Mouse (Mus musculus): ENCODE measurements around the gene Gata3. TPM values are rescaled to one million over a fixed set of nuclear protein-coding genes. Genes with fewer than 3 reads are reported as not detected.

Gata3 gene
- total and polyA plus RNA-seq, 3 experiments: 1.9 to 17.8 (median 13.5) TPM

DNA sequence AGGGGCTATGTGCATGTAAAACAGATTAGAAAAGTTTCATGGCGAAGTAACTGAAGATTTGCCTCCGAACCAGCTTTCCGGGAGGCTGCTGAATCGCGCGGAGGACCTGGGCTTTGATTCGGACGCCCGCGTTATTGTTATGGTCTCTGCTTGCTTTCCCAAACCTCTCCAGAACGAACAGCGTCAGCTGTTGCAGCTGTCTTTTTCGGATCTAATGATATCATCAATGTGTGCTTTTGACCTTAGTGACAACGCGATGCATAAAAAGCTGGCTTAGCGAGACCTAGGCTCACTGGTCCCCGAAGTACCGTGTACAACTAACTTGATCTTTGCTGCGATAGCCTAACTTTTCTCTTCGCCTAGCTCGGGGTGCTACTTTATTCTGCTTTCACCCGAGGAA lies 10.7 kb downstream of the Gata3 start:
- Histone ChIP-seq H3K4me3 (ENCODE audit: low read depth, low read length) (peak overlapping the region; percentile 72), H3K27me3 (ENCODE audit: insufficient read depth, low read length) (peaks cover 48% of the 10 kb centered on the region), H3K9me3 (replicated peaks) (peaks cover 9% of the 10 kb centered on the region), H3K36me3 (replicated peaks) (peaks cover 50% of the 10 kb centered on the region), H3K4me1 (ENCODE audit: insufficient read depth, low read depth, low read length) (peaks cover 50% of the 10 kb centered on the region)
- ATAC-seq (ENCODE audit: extremely low read depth, insufficient number of reproducible peaks, low FRiP score, poor library complexity, severe bottlenecking): peak; percentile 26
- TF ChIP-seq GATA2 (IDR thresholded peaks at IDR 0.05; ENCODE audit: borderline replicate concordance, low read depth, low read length): no peak
- TF ChIP-seq GATA1 (IDR thresholded peaks at IDR 0.05; ENCODE audit: borderline replicate concordance, low read length): no peak
- no peak for TF ChIP-seq POLR2AphosphoS5 (IDR thresholded peaks at IDR 0.05; ENCODE audit: insufficient replicate concordance, low read depth, low read length)
- no peak for TF ChIP-seq CTCF (IDR thresholded peaks at IDR 0.05; ENCODE audit: low read depth, low read length)
- TF ChIP-seq TAL1 (conservative IDR thresholded peaks at IDR 0.05; ENCODE audit: low read depth, low read length): no peak
- peak; percentile 28 for DNase-seq (ENCODE audit: low spot score)

DNA sequence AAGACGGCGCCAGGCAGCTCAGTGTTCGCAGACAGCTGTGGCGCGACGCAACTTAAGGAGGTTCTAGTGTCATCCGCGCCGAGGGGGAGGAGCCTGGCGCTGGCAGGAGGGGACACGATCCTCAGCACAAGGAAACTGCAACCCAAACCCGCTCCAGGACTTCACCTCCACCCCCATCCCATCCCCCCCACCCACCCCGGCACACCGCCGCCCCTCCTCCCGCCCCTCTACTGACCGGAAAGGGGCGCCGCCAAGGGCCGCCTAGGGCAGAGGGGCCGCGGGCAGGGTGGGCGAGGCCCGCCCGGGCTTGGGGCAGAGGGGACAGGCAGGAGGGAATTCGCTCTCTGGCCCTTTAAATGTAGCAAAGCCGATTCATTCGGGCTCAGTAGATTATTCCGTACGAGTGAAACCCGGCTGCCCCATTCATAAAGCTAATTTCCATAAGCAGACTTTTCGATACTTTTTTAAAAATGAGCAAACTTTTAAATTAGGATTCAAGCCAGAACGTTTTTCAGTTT lies 11.2 kb downstream of the Gata3 start:
- H3K27me3 ChIP-seq (ENCODE audit: insufficient read depth, low read length): peaks cover 44% of the 10 kb centered on the region
- no peak for ATAC-seq (ENCODE audit: extremely low read depth, insufficient number of reproducible peaks, low FRiP score, poor library complexity, severe bottlenecking)
- H3K4me1 ChIP-seq (ENCODE audit: insufficient read depth, low read depth, low read length): peaks cover 51% of the 10 kb centered on the region
- peak overlapping the region; percentile 72 for H3K4me3 ChIP-seq (ENCODE audit: low read depth, low read length)
- peaks cover 9% of the 10 kb centered on the region for H3K9me3 ChIP-seq (replicated peaks)
- H3K36me3 ChIP-seq (replicated peaks): peaks cover 50% of the 10 kb centered on the region
- TF ChIP-seq CTCF (IDR thresholded peaks at IDR 0.05; ENCODE audit: low read depth, low read length) (no peak), GATA1 (IDR thresholded peaks at IDR 0.05; ENCODE audit: borderline replicate concordance, low read length) (no peak), TAL1 (conservative IDR thresholded peaks at IDR 0.05; ENCODE audit: low read depth, low read length) (no peak), POLR2AphosphoS5 (IDR thresholded peaks at IDR 0.05; ENCODE audit: insufficient replicate concordance, low read depth, low read length) (no peak)
- peak; percentile 56 for DNase-seq (ENCODE audit: low spot score)

DNA sequence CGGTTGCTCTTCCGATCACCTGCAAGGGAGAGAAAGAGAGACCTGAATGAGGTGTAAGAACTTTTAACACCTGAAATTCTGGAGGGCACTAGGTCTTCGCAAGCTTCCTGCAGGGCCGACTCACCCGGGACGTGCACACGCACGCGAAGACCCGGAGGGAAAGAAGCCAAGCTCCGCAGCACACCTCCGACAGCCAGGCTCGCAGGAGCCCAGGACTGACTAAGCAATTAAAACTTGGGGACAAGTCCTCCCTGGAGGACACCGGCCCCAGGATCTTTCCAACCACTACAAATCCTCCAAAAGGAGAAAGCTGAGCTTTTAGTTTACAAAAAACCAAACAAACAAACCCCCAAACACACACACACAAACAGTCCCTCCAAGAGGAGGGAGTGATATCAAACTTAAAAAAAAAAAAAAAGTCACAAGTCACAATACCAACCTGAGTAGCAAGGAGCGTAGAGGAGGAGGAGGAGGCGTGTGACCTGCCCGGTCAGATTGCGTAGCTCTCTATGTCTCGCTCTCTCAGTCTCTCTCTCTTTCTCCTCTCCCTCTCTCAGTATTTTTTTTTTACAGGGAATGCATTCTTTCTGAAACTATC lies 11.8 kb downstream of the Gata3 start:
- ATAC-seq (ENCODE audit: extremely low read depth, insufficient number of reproducible peaks, low FRiP score, poor library complexity, severe bottlenecking) (no peak), DNase-seq (ENCODE audit: low spot score) (no peak)
- peaks cover 8% of the 10 kb centered on the region for H3K9me3 ChIP-seq (replicated peaks)
- peaks cover 48% of the 10 kb centered on the region for H3K36me3 ChIP-seq (replicated peaks)
- H3K4me1 ChIP-seq (ENCODE audit: insufficient read depth, low read depth, low read length): peaks cover 52% of the 10 kb centered on the region
- no peak for TF ChIP-seq GATA1 (IDR thresholded peaks at IDR 0.05; ENCODE audit: borderline replicate concordance, low read length)
- TF ChIP-seq TAL1 (conservative IDR thresholded peaks at IDR 0.05; ENCODE audit: low read depth, low read length): no peak
- peak overlapping the region; percentile 72 for H3K4me3 ChIP-seq (ENCODE audit: low read depth, low read length)
- H3K27me3 ChIP-seq (ENCODE audit: insufficient read depth, low read length): peaks cover 39% of the 10 kb centered on the region

DNA sequence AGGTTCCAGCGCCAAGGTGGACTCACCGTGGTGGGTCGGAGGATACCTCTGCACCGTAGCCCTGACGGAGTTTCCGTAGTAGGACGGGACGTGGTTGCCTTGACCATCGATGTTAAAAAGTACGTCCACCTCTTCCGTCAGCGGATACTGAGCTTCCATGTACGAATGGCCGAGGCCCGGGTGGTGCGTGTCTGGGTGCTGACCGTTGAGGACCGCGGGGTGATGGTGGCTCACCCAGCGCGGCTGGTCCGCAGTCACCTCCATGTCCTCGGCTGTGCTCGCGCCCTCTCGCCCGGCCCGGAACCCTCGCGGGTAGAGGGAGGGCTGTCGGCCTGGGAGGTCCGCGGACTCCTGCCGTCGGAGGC lies 12.5 kb downstream of the Gata3 start:
- Histone ChIP-seq H3K4me3 (ENCODE audit: low read depth, low read length) (peak overlapping the region; percentile 64), H3K36me3 (replicated peaks) (peaks cover 43% of the 10 kb centered on the region), H3K9me3 (replicated peaks) (peaks cover under 1% of the 10 kb centered on the region; the same call in 1 of the 2 replicates), H3K4me1 (ENCODE audit: insufficient read depth, low read depth, low read length) (peaks cover 52% of the 10 kb centered on the region), H3K27me3 (ENCODE audit: insufficient read depth, low read length) (peaks cover 31% of the 10 kb centered on the region)
- ATAC-seq (ENCODE audit: extremely low read depth, insufficient number of reproducible peaks, low FRiP score, poor library complexity, severe bottlenecking): no peak
- TF ChIP-seq POLR2AphosphoS5 (IDR thresholded peaks at IDR 0.05; ENCODE audit: insufficient replicate concordance, low read depth, low read length) (no peak), CTCF (IDR thresholded peaks at IDR 0.05; ENCODE audit: low read depth, low read length) (no peak), TAL1 (conservative IDR thresholded peaks at IDR 0.05; ENCODE audit: low read depth, low read length) (no peak), GATA2 (IDR thresholded peaks at IDR 0.05; ENCODE audit: borderline replicate concordance, low read depth, low read length) (no peak), GATA1 (IDR thresholded peaks at IDR 0.05; ENCODE audit: borderline replicate concordance, low read length) (no peak)
- DNase-seq (ENCODE audit: low spot score): no peak

DNA sequence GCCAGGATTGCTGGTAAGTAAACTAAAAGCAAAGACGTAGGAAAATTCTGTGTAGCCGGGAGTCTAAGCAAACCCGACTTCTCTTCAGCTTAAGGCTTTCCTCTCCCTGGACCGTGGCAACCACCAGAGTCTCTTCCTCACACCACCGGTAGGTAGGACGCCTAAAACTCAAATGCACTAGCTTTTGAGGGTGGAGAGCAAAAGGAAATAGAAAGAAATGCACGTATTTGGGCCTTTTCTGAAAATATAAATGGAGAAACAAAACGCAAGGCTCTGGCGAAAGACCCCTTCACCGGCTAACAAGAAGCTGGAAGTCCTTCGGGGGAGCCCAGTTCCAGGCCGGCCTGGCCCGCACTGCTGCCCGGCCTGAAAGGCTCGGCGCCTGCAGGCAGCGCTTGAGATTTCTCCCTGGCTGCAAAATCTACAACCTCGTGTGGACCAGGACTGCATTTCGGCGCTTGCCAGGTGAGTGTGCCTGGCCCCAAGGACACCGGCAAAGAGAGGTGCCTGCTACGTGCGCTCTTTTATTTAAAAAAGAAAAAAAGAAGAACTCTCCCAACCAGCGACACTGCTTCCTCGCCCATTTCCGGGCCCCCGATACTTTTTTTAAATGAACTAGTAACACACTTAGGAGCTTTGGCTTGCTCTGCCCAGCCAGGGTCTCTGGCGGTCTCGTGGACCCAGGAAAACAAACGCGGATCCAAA lies 13.1 kb downstream of the Gata3 start:
- H3K4me1 ChIP-seq (ENCODE audit: insufficient read depth, low read depth, low read length): peaks cover 55% of the 10 kb centered on the region
- peaks cover 26% of the 10 kb centered on the region for H3K27me3 ChIP-seq (ENCODE audit: insufficient read depth, low read length)
- TF ChIP-seq GATA1 (IDR thresholded peaks at IDR 0.05; ENCODE audit: borderline replicate concordance, low read length) (no peak), POLR2AphosphoS5 (IDR thresholded peaks at IDR 0.05; ENCODE audit: insufficient replicate concordance, low read depth, low read length) (no peak), CTCF (IDR thresholded peaks at IDR 0.05; ENCODE audit: low read depth, low read length) (no peak), TAL1 (conservative IDR thresholded peaks at IDR 0.05; ENCODE audit: low read depth, low read length) (no peak), GATA2 (IDR thresholded peaks at IDR 0.05; ENCODE audit: borderline replicate concordance, low read depth, low read length) (no peak)
- no peak for ATAC-seq (ENCODE audit: extremely low read depth, insufficient number of reproducible peaks, low FRiP score, poor library complexity, severe bottlenecking)
- peak overlapping the region; percentile 64; the same call in 1 of the 2 replicates for H3K4me3 ChIP-seq (ENCODE audit: low read depth, low read length)
- no peak for DNase-seq (ENCODE audit: low spot score)
- H3K36me3 ChIP-seq (replicated peaks): peaks cover 40% of the 10 kb centered on the region
- H3K9me3 ChIP-seq (replicated peaks): no peaks in the 10 kb centered on the region

DNA sequence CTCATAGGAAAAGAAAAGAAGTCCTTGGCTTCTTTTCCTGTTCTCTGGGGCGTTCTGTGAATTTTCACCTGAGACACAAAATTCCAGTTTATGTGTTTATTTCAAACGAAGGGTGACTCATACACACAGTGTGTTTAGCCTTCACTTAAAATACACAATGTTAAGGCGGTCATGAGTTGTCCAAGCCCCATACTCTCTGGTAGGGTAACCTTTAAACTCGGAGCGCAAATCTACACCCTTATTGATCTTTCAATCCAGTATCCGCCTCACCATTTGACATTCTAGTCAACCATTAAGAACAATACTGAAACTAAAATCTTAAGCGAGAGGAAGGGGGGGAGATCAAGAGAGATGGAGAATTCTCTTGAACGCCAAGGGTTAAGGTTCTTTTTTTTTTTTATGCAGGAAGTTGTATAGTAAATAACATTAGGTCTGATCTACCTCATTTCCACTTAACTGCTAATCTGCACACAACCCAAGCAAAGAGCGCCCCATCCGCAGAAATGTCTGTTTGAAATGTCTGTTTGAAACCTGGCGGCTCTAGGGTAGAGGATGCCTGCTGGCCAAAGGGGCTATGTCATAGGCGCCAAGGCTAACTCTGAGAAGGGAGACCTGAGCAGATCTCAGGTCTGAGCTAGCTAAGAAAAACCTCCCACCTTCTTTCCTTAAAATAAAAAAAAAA lies 14.0 kb downstream of the Gata3 start:
- Histone ChIP-seq H3K9me3 (replicated peaks) (no peaks in the 10 kb centered on the region), H3K4me1 (ENCODE audit: insufficient read depth, low read depth, low read length) (peaks cover 53% of the 10 kb centered on the region), H3K36me3 (replicated peaks) (peaks cover 43% of the 10 kb centered on the region), H3K4me3 (ENCODE audit: low read depth, low read length) (no peak overlapping the region), H3K27me3 (ENCODE audit: insufficient read depth, low read length) (peaks cover 16% of the 10 kb centered on the region)
- ATAC-seq (ENCODE audit: extremely low read depth, insufficient number of reproducible peaks, low FRiP score, poor library complexity, severe bottlenecking): no peak
- no peak for DNase-seq (ENCODE audit: low spot score)
- TF ChIP-seq CTCF (IDR thresholded peaks at IDR 0.05; ENCODE audit: low read depth, low read length): no peak
- no peak for TF ChIP-seq POLR2AphosphoS5 (IDR thresholded peaks at IDR 0.05; ENCODE audit: insufficient replicate concordance, low read depth, low read length)
- no peak for TF ChIP-seq TAL1 (conservative IDR thresholded peaks at IDR 0.05; ENCODE audit: low read depth, low read length)
- TF ChIP-seq GATA1 (IDR thresholded peaks at IDR 0.05; ENCODE audit: borderline replicate concordance, low read length): no peak
- TF ChIP-seq GATA2 (IDR thresholded peaks at IDR 0.05; ENCODE audit: borderline replicate concordance, low read depth, low read length): no peak

All from G1E (cell line).